Mouse (Mus musculus) midbrain, embryonic 16.5 days (tissue): ENCODE data around the gene Atl1. TPM values are rescaled to one million over a fixed set of nuclear protein-coding genes. Genes with fewer than 3 reads are reported as not detected.

Experiments
- ATAC-seq: fragments of 200-750 bp; cut with Nextera tagmentation; 2 replicates; pipeline ENCODE4 v1.8.0; 2017; ENCODE audit warnings: moderate TSS enrichment
- H3K27ac ChIP-seq: fragments of 300-500 bp; sonication (generic); 2 replicates; pipeline ENCODE4 v1.5.1; 2014; ENCODE audit warnings: mild to moderate bottlenecking, low read length, mixed read lengths
- H3K27me3 ChIP-seq: fragments of 300-500 bp; sonication (generic); 2 replicates; pipeline ENCODE4 v1.6.1; 2014; ENCODE audit warnings: low read depth, low read length, mixed read lengths; ENCODE audit not compliant: control insufficient read depth, insufficient read depth
- H3K36me3 ChIP-seq: fragments of 300-500 bp; sonication (generic); 2 replicates; pipeline ENCODE4 v1.6.1; 2014; ENCODE audit warnings: mild to moderate bottlenecking, low read length, moderate library complexity, mixed read lengths; ENCODE audit not compliant: control insufficient read depth, insufficient read depth
- H3K4me1 ChIP-seq: fragments of 300-500 bp; sonication (generic); 2 replicates; pipeline ENCODE4 v1.6.1; 2014; ENCODE audit warnings: mild to moderate bottlenecking, low read length, mixed read lengths; ENCODE audit not compliant: control insufficient read depth, insufficient read depth
- H3K4me2 ChIP-seq: fragments of 300-500 bp; sonication (generic); 2 replicates; pipeline ENCODE4 v1.6.1; 2014; ENCODE audit warnings: mild to moderate bottlenecking, low read length, mixed read lengths
- H3K4me3 ChIP-seq: fragments of 300-500 bp; sonication (generic); 2 replicates; pipeline ENCODE4 v1.5.1; 2014; ENCODE audit warnings: low read depth, mild to moderate bottlenecking, low read length, moderate library complexity, mixed read lengths
- H3K9ac ChIP-seq: fragments of 300-500 bp; sonication (generic); 2 replicates; pipeline ENCODE4 v1.6.1; 2014; ENCODE audit warnings: low read depth, low read length, mixed read lengths
- H3K9me3 ChIP-seq: fragments of 300-500 bp; sonication (generic); replicated peaks from 2 replicates; pipeline ENCODE4 v1.6.1; 2014; ENCODE audit warnings: mild to moderate bottlenecking, low read length, mixed read lengths; ENCODE audit not compliant: control insufficient read depth, poor library complexity, severe bottlenecking
- WGBS: fragments of 180-500 bp; shearing (Covaris S2); extraction: QIAGEN DNeasy Blood & Tissue Kit; methylation state at CpG from one replicate; pipeline ENCODE4 v1.1.7; 2014; 5-methylcytosine and 5-hydroxymethylcytosine counted together
- polyA plus RNA-seq: library from polyadenylated mRNA; unstranded; fragments of >200 nt; fragmentation: Nextera tagmentation; extraction: Ambion mirVana; gene quantifications from 2 replicates; pipeline ENCODE4 v1.2.1, GENCODE M21; 2015

Gene Atl1
- polyA plus RNA-seq, 1 experiment from 2014 or later: 171 TPM

DNA sequence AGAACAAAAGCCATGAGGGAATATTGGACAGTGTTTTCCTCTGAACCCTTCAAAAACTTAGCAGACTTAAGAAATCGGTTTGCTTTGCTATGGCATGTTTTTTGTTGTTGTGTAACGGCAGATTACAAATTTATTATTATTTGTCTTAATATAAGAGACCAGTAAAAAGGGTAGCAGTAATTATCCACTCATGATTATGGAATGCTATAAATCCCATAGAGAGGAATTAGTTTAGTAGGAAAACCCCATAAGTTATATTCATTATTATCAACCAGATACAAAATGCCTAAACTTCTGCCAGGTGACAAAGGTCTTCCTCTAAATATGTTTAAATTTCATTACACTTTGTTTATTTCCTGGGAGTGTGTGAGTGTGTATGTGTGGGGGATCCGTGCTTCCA lies 693 bp upstream of the Atl1 start:
- no peaks in the 10 kb centered on the region; the same call in 1 of the 2 replicates for H3K36me3 ChIP-seq
- H3K27ac ChIP-seq: peak overlapping the region; percentile 96
- 42% methylated on average over 3 of the region's 3 CpGs for WGBS
- H3K4me3 ChIP-seq: peak overlapping the region; percentile 76
- no peak for ATAC-seq
- peak overlapping the region; percentile 84 for H3K4me2 ChIP-seq
- H3K27me3 ChIP-seq: no peaks in the 10 kb centered on the region
- peaks cover 23% of the 10 kb centered on the region for H3K4me1 ChIP-seq
- peak overlapping the region; percentile 82 for H3K9ac ChIP-seq
- H3K9me3 ChIP-seq: no peaks in the 10 kb centered on the region

DNA sequence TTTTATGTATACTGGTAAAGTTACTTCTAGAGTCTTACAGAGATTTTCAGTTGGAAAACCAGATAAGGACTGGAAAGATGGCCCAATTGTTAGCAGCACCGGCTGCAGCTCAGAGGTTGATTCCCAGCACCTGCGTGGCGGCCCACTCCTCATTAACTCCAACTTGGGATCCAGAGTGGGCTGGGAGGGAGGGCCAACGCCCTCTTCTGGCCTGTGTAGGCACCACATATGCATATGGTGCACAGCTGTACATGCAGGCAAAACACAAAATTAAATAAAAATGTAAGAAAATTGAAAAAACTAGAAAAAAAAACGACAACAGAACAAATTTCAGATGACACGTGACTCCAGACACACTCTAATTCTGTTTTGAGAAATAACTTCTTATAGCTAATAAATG lies 1.5 kb downstream of the Atl1 start:
- H3K36me3 ChIP-seq: no peaks in the 10 kb centered on the region
- 65% methylated on average over 6 of the region's 6 CpGs for WGBS
- ATAC-seq: no peak
- H3K9me3 ChIP-seq: no peaks in the 10 kb centered on the region
- H3K27me3 ChIP-seq: no peaks in the 10 kb centered on the region
- no peak overlapping the region for H3K4me2 ChIP-seq
- peaks cover 23% of the 10 kb centered on the region for H3K4me1 ChIP-seq
- no peak overlapping the region for H3K27ac ChIP-seq
- no peak overlapping the region for H3K4me3 ChIP-seq
- H3K9ac ChIP-seq: no peak overlapping the region

DNA sequence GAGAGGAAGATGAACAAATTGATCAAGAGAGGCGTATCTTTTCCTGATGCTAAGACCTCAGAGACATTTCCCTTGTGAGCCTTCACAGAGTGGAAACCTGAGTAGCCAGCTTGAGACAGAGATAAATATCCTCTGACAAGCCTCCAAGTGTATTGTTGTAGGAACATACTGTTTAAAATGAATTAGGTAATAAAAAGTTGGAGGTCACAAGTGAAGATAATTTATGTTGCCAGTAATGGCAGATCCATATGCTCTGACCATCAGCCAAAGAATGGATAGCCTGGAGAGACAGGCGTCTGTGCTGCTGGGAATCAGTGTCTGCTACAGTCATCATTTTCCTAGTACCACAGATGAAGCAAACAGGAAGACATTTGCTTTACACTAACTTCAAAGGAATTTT lies 2.6 kb downstream of the Atl1 start:
- no peaks in the 10 kb centered on the region for H3K9me3 ChIP-seq
- H3K36me3 ChIP-seq: no peaks in the 10 kb centered on the region
- no peak for ATAC-seq
- H3K4me3 ChIP-seq: no peak overlapping the region
- H3K4me1 ChIP-seq: peaks cover 16% of the 10 kb centered on the region
- no peak overlapping the region for H3K27ac ChIP-seq
- no peak overlapping the region for H3K4me2 ChIP-seq
- WGBS: 62% methylated on average over 2 of the region's 2 CpGs
- no peak overlapping the region for H3K9ac ChIP-seq
- no peaks in the 10 kb centered on the region for H3K27me3 ChIP-seq

DNA sequence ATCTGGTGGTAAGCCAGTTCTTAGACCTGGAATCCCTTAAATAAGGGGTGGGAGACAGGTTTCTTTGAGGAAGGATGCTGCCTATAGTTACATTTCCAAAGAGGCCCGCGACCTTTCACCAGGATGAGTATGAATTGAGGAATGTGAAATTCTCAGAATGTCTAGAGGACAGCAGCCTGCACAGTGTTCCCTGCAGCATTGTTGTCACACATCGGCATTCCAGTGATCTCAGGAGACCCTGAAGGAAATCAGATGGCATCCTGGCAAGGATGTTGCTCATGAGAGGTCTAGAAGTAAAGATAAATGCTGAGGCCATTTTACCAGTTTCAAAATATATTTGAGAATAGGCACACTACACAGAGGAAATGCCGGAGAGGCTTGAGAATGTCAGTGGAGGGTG lies 5.7 kb downstream of the Atl1 start:
- Histone ChIP-seq H3K4me2 (no peak overlapping the region), H3K4me1 (no peaks in the 10 kb centered on the region; the same call in 1 of the 2 replicates), H3K27me3 (no peaks in the 10 kb centered on the region), H3K4me3 (no peak overlapping the region), H3K9me3 (no peaks in the 10 kb centered on the region), H3K9ac (no peak overlapping the region), H3K36me3 (no peaks in the 10 kb centered on the region), H3K27ac (no peak overlapping the region)
- 86% methylated on average over 4 of the region's 4 CpGs for WGBS
- ATAC-seq: no peak

DNA sequence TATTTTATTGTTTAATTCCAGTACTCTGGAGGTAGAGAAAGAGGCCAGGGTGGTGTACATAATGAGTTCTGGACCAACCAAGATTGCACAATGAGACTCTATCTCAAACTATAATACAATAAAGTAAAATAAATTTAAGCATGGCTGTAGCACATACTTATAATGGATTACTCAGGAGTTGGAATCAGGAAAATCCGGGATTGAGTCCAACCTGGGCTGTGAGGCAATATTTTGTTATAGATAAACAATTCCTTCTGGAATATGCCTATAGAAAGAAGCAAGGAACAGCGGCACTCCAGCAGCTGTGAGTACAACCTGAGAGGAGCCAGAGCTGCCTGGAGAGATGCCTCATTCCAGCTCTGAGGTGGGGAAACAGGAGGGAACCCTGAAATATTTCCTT lies 12.6 kb downstream of the Atl1 start:
- no peak overlapping the region for H3K27ac ChIP-seq
- no peak for ATAC-seq
- no peak overlapping the region for H3K9ac ChIP-seq
- no peak overlapping the region for H3K4me2 ChIP-seq
- H3K4me3 ChIP-seq: no peak overlapping the region
- no peaks in the 10 kb centered on the region for H3K36me3 ChIP-seq
- H3K9me3 ChIP-seq: no peaks in the 10 kb centered on the region
- H3K4me1 ChIP-seq: peaks cover 17% of the 10 kb centered on the region
- 80% methylated on average over 2 of the region's 2 CpGs for WGBS
- no peaks in the 10 kb centered on the region for H3K27me3 ChIP-seq

DNA sequence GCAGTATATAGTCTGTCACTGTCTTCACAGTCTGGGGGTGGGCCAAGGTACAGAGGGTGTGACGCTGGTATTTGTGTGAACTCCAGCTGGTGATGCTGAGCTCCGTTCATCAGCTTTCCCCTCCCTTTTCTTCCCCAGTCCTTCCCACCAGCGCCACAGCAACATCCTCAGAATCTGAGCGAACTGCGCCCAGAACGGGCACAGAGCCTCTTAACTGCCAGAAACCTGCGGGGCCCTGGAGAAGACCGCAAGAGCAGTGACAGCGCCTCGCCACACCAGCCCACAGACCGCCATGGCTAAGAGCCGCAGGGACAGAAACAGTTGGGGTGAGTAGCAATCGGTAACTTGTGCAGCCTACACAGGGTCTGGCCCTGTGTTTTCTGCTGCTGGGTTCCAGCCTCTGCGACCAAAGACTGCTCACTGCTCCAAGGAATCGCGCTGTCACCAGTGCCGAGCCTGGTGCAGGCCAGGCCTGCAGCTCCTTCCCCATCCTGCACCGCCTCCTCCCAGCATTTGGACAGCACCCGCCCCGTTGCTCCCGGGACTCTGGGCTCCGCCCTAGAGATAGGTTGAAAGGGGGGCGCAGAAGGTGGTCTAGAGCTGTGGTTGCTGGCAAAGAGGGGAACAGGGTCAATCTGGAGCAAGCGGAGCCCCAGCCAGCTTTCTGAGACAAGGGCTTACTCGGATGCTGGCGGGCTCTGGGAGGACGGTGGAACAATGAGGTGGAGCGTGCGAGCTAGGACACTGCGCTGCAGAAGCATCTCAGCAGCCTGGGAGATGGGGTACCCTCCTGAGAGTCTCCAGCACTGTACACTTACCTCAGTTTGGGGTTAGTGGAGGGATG lies 15.5 kb downstream of the Atl1 start:
- WGBS: 2% methylated on average over 30 of the region's 30 CpGs
- Histone ChIP-seq H3K27me3 (no peaks in the 10 kb centered on the region), H3K4me3 (peak overlapping the region; percentile 68), H3K36me3 (no peaks in the 10 kb centered on the region), H3K9ac (peak overlapping the region; percentile 90), H3K4me2 (peak overlapping the region; percentile 55), H3K4me1 (peaks cover 24% of the 10 kb centered on the region), H3K9me3 (no peaks in the 10 kb centered on the region), H3K27ac (peak overlapping the region; percentile 97)
- peak; percentile 92 for ATAC-seq

DNA sequence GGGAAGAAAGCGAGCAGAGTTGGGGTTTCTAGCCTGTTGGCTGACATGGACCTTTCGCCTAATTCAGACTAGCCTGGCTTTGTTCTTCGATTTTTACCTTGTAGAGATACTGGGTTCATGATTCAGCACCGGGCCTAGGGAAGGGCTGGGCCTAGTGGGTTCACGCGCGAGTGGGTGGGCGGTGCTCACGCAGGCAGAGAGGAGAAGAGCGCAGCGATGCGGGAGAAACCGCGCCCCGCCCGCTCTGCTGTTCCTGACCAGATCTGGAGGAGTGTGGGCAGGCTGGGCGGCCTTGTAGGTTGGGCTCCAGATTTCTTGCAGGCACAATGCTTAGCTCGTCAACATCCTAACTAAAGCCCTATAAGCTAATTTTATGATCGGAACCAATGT lies 16.1 kb downstream of the Atl1 start:
- ATAC-seq: peak; percentile 91

DNA sequence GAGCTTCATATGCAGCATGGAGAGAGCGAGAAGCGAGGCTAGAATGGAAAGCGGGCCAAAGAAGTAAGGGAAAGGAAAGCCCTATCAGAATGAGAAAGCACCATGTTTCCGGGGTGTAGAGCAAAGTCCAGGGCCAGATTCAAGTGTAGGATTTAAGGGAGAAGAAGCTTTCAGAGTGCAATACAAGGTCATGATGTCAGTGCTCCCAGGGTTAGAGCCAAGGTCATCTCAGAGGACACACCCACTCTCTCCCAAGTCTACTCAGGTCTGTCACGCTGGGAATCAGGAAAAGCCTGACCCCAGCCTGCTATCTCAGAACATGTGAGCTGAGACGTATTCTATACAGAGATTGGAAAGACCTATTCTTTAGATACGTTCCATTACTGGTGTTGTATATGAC lies 19.5 kb downstream of the Atl1 start:
- Histone ChIP-seq H3K9ac (no peak overlapping the region), H3K9me3 (no peaks in the 10 kb centered on the region), H3K27ac (no peak overlapping the region), H3K27me3 (no peaks in the 10 kb centered on the region), H3K4me3 (no peak overlapping the region), H3K4me1 (peaks cover 21% of the 10 kb centered on the region), H3K36me3 (no peaks in the 10 kb centered on the region), H3K4me2 (no peak overlapping the region)
- no peak for ATAC-seq
- 91% methylated on average over 7 of the region's 7 CpGs for WGBS

More for the DNA sequence above, 16.1 kb downstream of the Atl1 start:
- Histone ChIP-seq H3K9ac (peak overlapping the region; percentile 90), H3K4me2 (peak overlapping the region; percentile 55), H3K27me3 (no peaks in the 10 kb centered on the region), H3K4me1 (peaks cover 24% of the 10 kb centered on the region), H3K4me3 (peak overlapping the region; percentile 68), H3K27ac (peak overlapping the region; percentile 97), H3K36me3 (no peaks in the 10 kb centered on the region), H3K9me3 (no peaks in the 10 kb centered on the region)
- 11% methylated on average over 19 of the region's 19 CpGs for WGBS

DNA sequence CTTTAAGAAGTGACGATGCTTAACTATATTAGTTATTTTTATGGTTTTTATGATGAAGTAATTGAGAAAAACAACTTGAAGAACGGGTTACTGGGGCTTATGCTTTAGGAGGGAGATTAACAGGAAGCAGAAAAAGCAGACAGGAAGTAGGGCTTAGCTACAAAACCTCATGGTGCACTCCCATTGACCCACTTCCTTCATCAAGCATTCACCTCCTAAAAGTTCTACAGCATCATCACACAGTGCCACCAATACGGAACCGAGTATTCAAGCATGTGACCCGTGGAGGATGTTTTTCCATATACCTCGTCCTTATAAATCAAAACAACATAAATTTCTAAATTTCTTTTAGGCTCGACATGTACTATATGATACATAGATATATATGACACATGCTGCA lies 20.3 kb downstream of the Atl1 start:
- no peak for ATAC-seq
- no peaks in the 10 kb centered on the region for H3K9me3 ChIP-seq
- no peak overlapping the region for H3K9ac ChIP-seq
- H3K4me1 ChIP-seq: peaks cover 16% of the 10 kb centered on the region
- 92% methylated on average over 7 of the region's 7 CpGs for WGBS
- H3K36me3 ChIP-seq: no peaks in the 10 kb centered on the region
- H3K27me3 ChIP-seq: no peaks in the 10 kb centered on the region
- no peak overlapping the region for H3K4me3 ChIP-seq
- no peak overlapping the region for H3K27ac ChIP-seq
- H3K4me2 ChIP-seq: no peak overlapping the region
